Mouse (Mus musculus): ENCODE results near the gene Cux2.

DNA sequence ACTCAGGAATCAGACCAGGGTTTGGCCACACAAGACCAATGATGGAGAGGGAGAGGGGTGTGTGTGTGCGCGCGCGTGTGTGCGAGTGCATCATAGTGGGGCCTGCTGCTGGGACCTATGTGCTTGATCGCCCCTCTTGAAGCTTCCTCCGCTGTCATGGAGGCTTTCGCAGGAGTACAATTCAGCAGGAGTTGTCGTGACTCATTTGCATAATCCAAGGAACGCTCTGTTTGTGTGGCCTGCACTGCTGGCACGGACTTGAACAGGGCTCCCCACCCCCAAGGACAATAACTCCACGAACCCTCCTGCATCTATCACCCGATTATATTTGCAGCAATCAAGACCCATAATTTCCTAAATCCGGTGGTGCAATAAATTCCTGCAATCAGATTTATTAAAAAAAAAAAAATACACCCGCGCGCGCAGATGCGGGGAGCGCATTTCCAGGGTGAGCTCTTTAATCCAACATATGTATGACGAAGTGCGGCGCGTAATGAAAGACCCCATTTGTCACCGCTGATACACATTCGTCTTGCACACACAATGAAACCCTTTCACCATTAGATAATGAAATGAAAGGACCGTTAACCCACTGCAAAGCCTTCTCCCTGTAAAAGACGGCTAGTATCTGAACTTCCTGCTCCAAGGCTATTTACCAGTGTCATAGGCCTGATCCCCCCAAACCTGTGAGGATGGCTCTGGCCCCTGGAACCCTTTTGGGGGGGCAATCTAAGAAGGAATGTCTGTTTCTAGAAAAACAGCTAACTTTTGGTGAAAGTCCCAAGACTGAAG is 124.0 kb downstream of the Cux2 start:
- TF ChIP-seq POLR2A (IDR thresholded peaks at IDR 0.05; ENCODE audit: low read depth, low read length): no peak
- no peak for TF ChIP-seq CTCF (conservative IDR thresholded peaks at IDR 0.05 in 1 of 2, IDR thresholded peaks at IDR 0.05 in 1 of 2; ENCODE audit: low read depth in 2 of 2, low read length in 2 of 2)
- TF ChIP-seq USF2 (conservative IDR thresholded peaks at IDR 0.05; ENCODE audit: low read depth, low read length): no peak
- TF ChIP-seq ZMIZ1 (IDR thresholded peaks at IDR 0.05; ENCODE audit: low read depth, low read length): no peak
- no peak for TF ChIP-seq GABPA (IDR thresholded peaks at IDR 0.05; ENCODE audit: insufficient replicate concordance, low read depth, low read length)
